Mouse (Mus musculus): ENCODE data around the gene Asb12. TPM values are rescaled to one million over a fixed set of nuclear protein-coding genes. Genes with fewer than 3 reads are reported as not detected.

The Asb12 gene
- polyA plus RNA-seq, 1 experiment from 2014 or later, result not detected

GRCm38 (mm10) chrX:95445866-95446265 is 111.9 kb downstream of the Asb12 start:
- no peak overlapping the region for H3K27ac ChIP-seq (ENCODE audit: low read depth, low read length)
- no peak overlapping the region for H3K4me3 ChIP-seq (ENCODE audit: low read depth, low read length)

DNA sequence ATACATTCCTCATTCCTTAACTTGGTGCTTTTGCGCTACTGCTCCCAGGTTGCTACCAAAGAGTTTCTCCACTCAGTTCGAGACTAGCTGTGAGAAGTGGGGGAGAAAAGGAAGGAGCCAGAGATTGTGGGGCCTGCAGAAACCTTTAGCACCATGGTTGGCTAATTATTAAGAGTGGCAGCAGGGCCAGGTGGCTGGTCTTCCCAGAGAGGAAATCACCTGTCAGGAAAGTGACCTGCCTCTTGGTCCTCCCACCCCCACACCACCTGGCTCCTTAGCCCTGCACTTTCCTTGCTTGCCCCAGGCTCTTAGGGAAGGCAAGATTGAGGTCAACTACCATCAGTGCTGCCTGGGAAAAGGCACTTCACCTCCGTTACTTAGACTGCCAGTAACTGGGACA is 112.6 kb downstream of the Asb12 start:
- H3K4me1 ChIP-seq (replicated peaks; ENCODE audit: control insufficient read depth, insufficient read depth, low read length), result no peaks in the 10 kb centered on the region
- peak; percentile 77 for ATAC-seq
- no peak for TF ChIP-seq CTCF (IDR thresholded peaks at IDR 0.05; ENCODE audit: low read depth)
- no peak overlapping the region for H3K9ac ChIP-seq (ENCODE audit: low read depth, low read length)
- H3K27ac ChIP-seq (ENCODE audit: low read depth, low read length), result peak overlapping the region; percentile 81
- H3K36me3 ChIP-seq (ENCODE audit: control insufficient read depth, insufficient read depth), result no peaks in the 10 kb centered on the region
- WGBS, result 31% methylated on average over 3 of the region's 3 CpGs
- H3K9me3 ChIP-seq (ENCODE audit: control insufficient read depth), result no peaks in the 10 kb centered on the region
- H3K4me3 ChIP-seq (ENCODE audit: low read depth, low read length), result peak overlapping the region; percentile 56
- no peaks in the 10 kb centered on the region for H3K27me3 ChIP-seq (replicated peaks; ENCODE audit: control insufficient read depth, insufficient read depth, low read length)
- H3K4me2 ChIP-seq (replicated peaks; ENCODE audit: low read depth), result peak overlapping the region; percentile 66

More at GRCm38 (mm10) chrX:95445866-95446265, 111.9 kb downstream of the Asb12 start:
- no peaks in the 10 kb centered on the region for H3K4me1 ChIP-seq (replicated peaks; ENCODE audit: control insufficient read depth, insufficient read depth, low read length)
- H3K9me3 ChIP-seq (ENCODE audit: control insufficient read depth), result no peaks in the 10 kb centered on the region
- H3K4me2 ChIP-seq (replicated peaks; ENCODE audit: low read depth), result no peak overlapping the region
- TF ChIP-seq CTCF (IDR thresholded peaks at IDR 0.05; ENCODE audit: low read depth), result no peak
- WGBS, result 58% methylated on average over 2 of the region's 2 CpGs
- no peak overlapping the region for H3K9ac ChIP-seq (ENCODE audit: low read depth, low read length)
- no peak for ATAC-seq
- no peaks in the 10 kb centered on the region for H3K36me3 ChIP-seq (ENCODE audit: control insufficient read depth, insufficient read depth)
- no peaks in the 10 kb centered on the region for H3K27me3 ChIP-seq (replicated peaks; ENCODE audit: control insufficient read depth, insufficient read depth, low read length)

- Histone ChIP-seq H3K4me2 (replicated peaks; ENCODE audit: low read depth) (peak within 1 kb of the TSS; percentile 66), H3K4me3 (ENCODE audit: low read depth, low read length) (peak within 1 kb of the TSS; percentile 56), H3K27me3 (replicated peaks; ENCODE audit: control insufficient read depth, insufficient read depth, low read length) (no peaks in the 10 kb centered on the region), H3K4me1 (replicated peaks; ENCODE audit: control insufficient read depth, insufficient read depth, low read length) (no peaks in the 10 kb centered on the region), H3K27ac (ENCODE audit: low read depth, low read length) (peak within 1 kb of the TSS; percentile 81), H3K9me3 (ENCODE audit: control insufficient read depth) (no peaks in the 10 kb centered on the region), H3K36me3 (ENCODE audit: control insufficient read depth, insufficient read depth) (no peaks in the 10 kb centered on the region), H3K9ac (ENCODE audit: low read depth, low read length) (peak within 1 kb of the TSS; percentile 34; the same call in 1 of the 2 replicates)
- ATAC-seq, result peak; percentile 94
- 19% methylated on average over 19 of the region's 19 CpGs for WGBS
- no peak for TF ChIP-seq CTCF (IDR thresholded peaks at IDR 0.05; ENCODE audit: low read depth)
These were observed 113.0 kb downstream of the Asb12 start, which contains the start of gene Amer1 for GRCm38 (mm10) chrX:95444776-95445111. Gene Amer1, minus strand, starts transcription at chrX:95444872.

GRCm38 (mm10) chrX:95443898-95444775 is 113.7 kb downstream of the Asb12 start:
- 23% methylated on average over 42 of the region's 42 CpGs for WGBS
- Histone ChIP-seq H3K9ac (ENCODE audit: low read depth, low read length) (peak overlapping the region; percentile 34; the same call in 1 of the 2 replicates), H3K36me3 (ENCODE audit: control insufficient read depth, insufficient read depth) (no peaks in the 10 kb centered on the region), H3K9me3 (ENCODE audit: control insufficient read depth) (no peaks in the 10 kb centered on the region), H3K27ac (ENCODE audit: low read depth, low read length) (peak overlapping the region; percentile 81), H3K4me3 (ENCODE audit: low read depth, low read length) (peak overlapping the region; percentile 56), H3K4me2 (replicated peaks; ENCODE audit: low read depth) (peak overlapping the region; percentile 66), H3K27me3 (replicated peaks; ENCODE audit: control insufficient read depth, insufficient read depth, low read length) (no peaks in the 10 kb centered on the region), H3K4me1 (replicated peaks; ENCODE audit: control insufficient read depth, insufficient read depth, low read length) (no peaks in the 10 kb centered on the region)
- no peak for TF ChIP-seq CTCF (IDR thresholded peaks at IDR 0.05; ENCODE audit: low read depth)
- peak; percentile 73 for ATAC-seq

DNA sequence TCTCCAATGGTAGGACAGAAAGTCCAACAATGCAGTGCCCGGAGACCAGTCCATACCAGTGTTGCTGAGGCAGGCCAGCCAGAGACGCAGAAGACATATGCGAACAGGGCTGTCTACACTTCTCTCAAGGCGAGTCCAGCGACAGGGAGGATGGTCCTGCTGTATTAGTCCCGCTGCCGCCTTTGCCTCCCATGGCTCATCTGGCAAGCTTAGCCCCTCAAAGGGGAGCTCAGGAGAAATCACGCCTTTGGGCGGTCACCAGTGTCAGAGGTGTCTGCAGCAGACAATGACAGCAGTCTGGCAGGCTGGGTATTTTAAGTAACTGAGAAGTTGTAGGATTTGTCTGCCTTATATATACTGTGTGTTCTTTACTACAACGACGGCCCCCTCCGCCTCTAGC is 114.4 kb downstream of the Asb12 start:
- TF ChIP-seq CTCF (IDR thresholded peaks at IDR 0.05; ENCODE audit: low read depth), result no peak
- H3K4me3 ChIP-seq (ENCODE audit: low read depth, low read length), result peak overlapping the region; percentile 56
- ATAC-seq, result no peak
- WGBS, result 34% methylated on average over 12 of the region's 12 CpGs
- H3K9ac ChIP-seq (ENCODE audit: low read depth, low read length), result 0 out of 2 replicates have a peak overlapping the region, but pooled peaks have one; percentile 34
- no peaks in the 10 kb centered on the region for H3K4me1 ChIP-seq (replicated peaks; ENCODE audit: control insufficient read depth, insufficient read depth, low read length)
- peak overlapping the region; percentile 66 for H3K4me2 ChIP-seq (replicated peaks; ENCODE audit: low read depth)
- no peaks in the 10 kb centered on the region for H3K36me3 ChIP-seq (ENCODE audit: control insufficient read depth, insufficient read depth)
- H3K9me3 ChIP-seq (ENCODE audit: control insufficient read depth), result no peaks in the 10 kb centered on the region
- H3K27me3 ChIP-seq (replicated peaks; ENCODE audit: control insufficient read depth, insufficient read depth, low read length), result no peaks in the 10 kb centered on the region
- H3K27ac ChIP-seq (ENCODE audit: low read depth, low read length), result no peak overlapping the region

- no peak for ATAC-seq
- no peaks in the 10 kb centered on the region for H3K36me3 ChIP-seq (ENCODE audit: control insufficient read depth, insufficient read depth)
- H3K9ac ChIP-seq (ENCODE audit: low read depth, low read length), result no peak overlapping the region
- no peaks in the 10 kb centered on the region for H3K9me3 ChIP-seq (ENCODE audit: control insufficient read depth)
- 9% methylated on average over 1 of the region's 1 CpGs for WGBS
- no peak overlapping the region for H3K4me2 ChIP-seq (replicated peaks; ENCODE audit: low read depth)
- TF ChIP-seq CTCF (IDR thresholded peaks at IDR 0.05; ENCODE audit: low read depth), result no peak
- no peaks in the 10 kb centered on the region for H3K27me3 ChIP-seq (replicated peaks; ENCODE audit: control insufficient read depth, insufficient read depth, low read length)
- H3K4me1 ChIP-seq (replicated peaks; ENCODE audit: control insufficient read depth, insufficient read depth, low read length), result no peaks in the 10 kb centered on the region
- no peak overlapping the region for H3K27ac ChIP-seq (ENCODE audit: low read depth, low read length)
- H3K4me3 ChIP-seq (ENCODE audit: low read depth, low read length), result no peak overlapping the region
These were observed 115.5 kb downstream of the Asb12 start for GRCm38 (mm10) chrX:95442261-95442660.

Data from intestine, postnatal 0 days (tissue).